32 mouse cellular contexts compared by ENCODE assay signal in genomic region chr13:37240048-37240447, GRCm38 (mm10).
DNase-seq lines count a peak whose midpoint lies in the region; ATAC-seq and TF ChIP-seq lines count a peak whose summit lies in the region.
"Had no signal": no experiment of that assay in that cellular context is flagged by ENCODE, and none has a peak within 500 bp of the region (broad histone marks: within the 10 kb centered on the region; RNA-seq: fewer than 3 reads in every experiment).

No protein-coding gene starts in this region.

- DNase-seq in cerebellum, postnatal 10 days = peak; percentile 58 to 73
- no peak for DNase-seq in cerebellum, adult 8-10 months
- DNase-seq in forebrain, embryonic 14.5 days (ENCODE audit: low spot score) = peak; percentile 71
- no peak for DNase-seq in forebrain, embryonic 11.5 days (ENCODE audit: low spot score)
- DNase-seq in left cerebral cortex, postnatal 4 days = peak; percentile 19
- no peak for DNase-seq in left cerebral cortex, postnatal 14 days (ENCODE audit: low spot score in 2 of 2)
- peak; percentile 81 for DNase-seq in brain, embryonic 14.5 days (ENCODE audit: low read depth)
- DNase-seq: adrenal gland, postnatal 10 days; heart, adult 2 months; heart, postnatal 10 days; kidney, adult 9 months; kidney, postnatal 10 days; liver, embryonic 13.5 days; lung, adult 18-20 months; lung, postnatal 4 days; thymus, adult 18-20 months; thymus, postnatal 36 days had no signal

- intact Hi-C loops in left cerebral cortex, postnatal 4 days (cut with DNase I) = no loop called here
- intact Hi-C loops in left cerebral cortex, postnatal 14 days (cut with DNase I) = no loop called here

- ATAC-seq in forebrain, embryonic 14.5 days = peak; percentile 62; the same call in 1 of the 2 replicates
- ATAC-seq in forebrain, embryonic 11.5 days (replicated peaks; ENCODE audit: low FRiP score) = no peak
- no peak for ATAC-seq in heart, embryonic 12.5 days (ENCODE audit: insufficient number of reproducible peaks, low FRiP score)
- ATAC-seq: intestine, postnatal 0 days; lung, postnatal 0 days; Patski had no signal

- TF ChIP-seq CTCF in brain, embryonic 14.5 days (IDR thresholded peaks at IDR 0.05; ENCODE audit: borderline replicate concordance, extremely low read depth, insufficient read depth, insufficient read length) = no peak

- H3K4me1 ChIP-seq in forebrain, embryonic 14.5 days (ENCODE audit: control insufficient read depth, insufficient read depth, low read length) = no peaks in the 10 kb centered on the region
- no peaks in the 10 kb centered on the region for H3K4me1 ChIP-seq in forebrain, embryonic 11.5 days (replicated peaks; ENCODE audit: control insufficient read depth, insufficient read depth, low read length)
- H3K4me1 ChIP-seq in heart, embryonic 12.5 days (replicated peaks) = no peaks in the 10 kb centered on the region
- H3K4me1 ChIP-seq: embryonic facial prominence, embryonic 10.5 days; embryonic facial prominence, embryonic 15.5 days; heart, embryonic 13.5 days; limb, embryonic 10.5 days; limb, embryonic 15.5 days; liver, embryonic 13.5 days; midbrain, embryonic 12.5 days; neural tube, embryonic 12.5 days had no signal

- H3K9me3 ChIP-seq in forebrain, embryonic 14.5 days (replicated peaks; ENCODE audit: control insufficient read depth, low read length) = no peaks in the 10 kb centered on the region
- H3K9me3 ChIP-seq in forebrain, embryonic 11.5 days (ENCODE audit: control insufficient read depth, low read length) = no peaks in the 10 kb centered on the region
- peaks cover 4% of the 10 kb centered on the region for H3K9me3 ChIP-seq in heart, embryonic 12.5 days (replicated peaks)
- H3K9me3 ChIP-seq: embryonic facial prominence, embryonic 15.5 days; limb, embryonic 10.5 days; limb, embryonic 15.5 days; liver, embryonic 13.5 days; midbrain, embryonic 12.5 days; neural tube, embryonic 12.5 days had no signal

- no peaks in the 10 kb centered on the region for H3K27me3 ChIP-seq in forebrain, embryonic 14.5 days (replicated peaks; ENCODE audit: control insufficient read depth, insufficient read depth, low read length)
- no peaks in the 10 kb centered on the region for H3K27me3 ChIP-seq in forebrain, embryonic 11.5 days (ENCODE audit: control insufficient read depth, insufficient read depth, low read length)
- H3K27me3 ChIP-seq in heart, embryonic 12.5 days (replicated peaks) = 0 out of 2 replicates have a peak, but pooled peaks cover 3% of the 10 kb centered on the region
- H3K27me3 ChIP-seq: embryonic facial prominence, embryonic 15.5 days; limb, embryonic 15.5 days; midbrain, embryonic 12.5 days; neural tube, embryonic 12.5 days; Patski had no signal

- H3K27ac ChIP-seq in forebrain, embryonic 14.5 days (ENCODE audit: low read depth, low read length) = no peak overlapping the region; the same call in 1 of the 2 replicates
- no peak overlapping the region for H3K27ac ChIP-seq in forebrain, embryonic 11.5 days (ENCODE audit: low read depth, low read length)
- no peak overlapping the region for H3K27ac ChIP-seq in heart, embryonic 12.5 days (ENCODE audit: poor library complexity, severe bottlenecking)
- H3K27ac ChIP-seq: embryonic facial prominence, embryonic 10.5 days; embryonic facial prominence, embryonic 15.5 days; heart, adult 2 months; heart, embryonic 13.5 days; hindbrain, embryonic 14.5 days; limb, embryonic 10.5 days; limb, embryonic 15.5 days; liver, embryonic 13.5 days; midbrain, embryonic 12.5 days; neural tube, embryonic 12.5 days; stomach, postnatal 0 days had no signal

- H3K4me3 ChIP-seq in forebrain, embryonic 14.5 days (ENCODE audit: low read depth, low read length) = no peak overlapping the region
- no peak overlapping the region for H3K4me3 ChIP-seq in forebrain, embryonic 11.5 days (ENCODE audit: low read depth, low read length)
- no peak overlapping the region for H3K4me3 ChIP-seq in heart, embryonic 12.5 days
- H3K4me3 ChIP-seq: embryonic facial prominence, embryonic 10.5 days; embryonic facial prominence, embryonic 15.5 days; heart, adult 2 months; heart, embryonic 13.5 days; limb, embryonic 10.5 days; limb, embryonic 15.5 days; liver, embryonic 13.5 days; megakaryocyte, embryonic 14.5 days; midbrain, embryonic 12.5 days; myocyte; neural tube, embryonic 12.5 days had no signal

- 78% methylated on average over 5 of the region's 5 CpGs for WGBS in forebrain, embryonic 14.5 days
- 94% methylated on average over 5 of the region's 5 CpGs for WGBS in forebrain, embryonic 11.5 days
- WGBS in heart, embryonic 12.5 days = 83% methylated on average over 5 of the region's 5 CpGs

- H3K4me2 ChIP-seq in forebrain, embryonic 14.5 days (ENCODE audit: low read length) = no peak overlapping the region
- no peak overlapping the region for H3K4me2 ChIP-seq in forebrain, embryonic 11.5 days (ENCODE audit: low read depth, low read length, severe bottlenecking)
- H3K4me2 ChIP-seq in heart, embryonic 12.5 days = no peak overlapping the region
- H3K4me2 ChIP-seq: embryonic facial prominence, embryonic 15.5 days; heart, embryonic 13.5 days; hindbrain, embryonic 14.5 days; limb, embryonic 15.5 days; liver, embryonic 13.5 days; midbrain, embryonic 12.5 days; neural tube, embryonic 12.5 days had no signal

- H3K9ac ChIP-seq in forebrain, embryonic 14.5 days (ENCODE audit: low read length) = no peak overlapping the region
- no peak overlapping the region for H3K9ac ChIP-seq in forebrain, embryonic 11.5 days (ENCODE audit: low read length)
- H3K9ac ChIP-seq in heart, embryonic 12.5 days = no peak overlapping the region
- H3K9ac ChIP-seq: embryonic facial prominence, embryonic 15.5 days; heart, embryonic 13.5 days; hindbrain, embryonic 14.5 days; limb, embryonic 15.5 days; liver, embryonic 13.5 days; midbrain, embryonic 12.5 days; neural tube, embryonic 12.5 days had no signal

- no peak for TF ChIP-seq POLR2A in brain, embryonic 14.5 days (IDR thresholded peaks at IDR 0.05; ENCODE audit: borderline replicate concordance, extremely low read depth, insufficient read depth, insufficient read length, poor library complexity, severe bottlenecking)

- no peaks in the 10 kb centered on the region for H3K36me3 ChIP-seq in forebrain, embryonic 14.5 days (ENCODE audit: control insufficient read depth, insufficient read depth, low read length)
- no peaks in the 10 kb centered on the region for H3K36me3 ChIP-seq in forebrain, embryonic 11.5 days (ENCODE audit: control insufficient read depth, insufficient read depth, low read length)
- no peaks in the 10 kb centered on the region for H3K36me3 ChIP-seq in heart, embryonic 12.5 days
- H3K36me3 ChIP-seq: embryonic facial prominence, embryonic 10.5 days; embryonic facial prominence, embryonic 15.5 days; heart, embryonic 13.5 days; limb, embryonic 10.5 days; limb, embryonic 15.5 days; liver, embryonic 13.5 days; midbrain, embryonic 12.5 days; neural tube, embryonic 12.5 days had no signal

Comparison
In these comparisons a context has a peak if more than half of its experiments do, and no peak if none do; other contexts are left out.
1. DNase-seq: peak in cerebellum, postnatal 10 days (2 of 2), forebrain, embryonic 14.5 days (single experiment), left cerebral cortex, postnatal 4 days (single experiment) and brain, embryonic 14.5 days (single experiment); none in cerebellum, adult 8-10 months (single experiment), forebrain, embryonic 11.5 days (single experiment) and left cerebral cortex, postnatal 14 days (0 of 2).